Comparison of ENCODE assay signal across 11 mouse cellular contexts in genomic region chr11:68451282-68451735, GRCm38 (mm10). TPM values are rescaled to one million over a fixed set of nuclear protein-coding genes. Genes with fewer than 3 reads are reported as not detected.
DNase-seq lines count a peak whose midpoint lies in the region; ATAC-seq lines count a peak whose summit lies in the region.
"Had no signal": no experiment of that assay in that cellular context is flagged by ENCODE, and none has a peak within 500 bp of the region (broad histone marks: within the 10 kb centered on the region; RNA-seq: fewer than 3 reads in every experiment).

No protein-coding gene starts in this region.

- no peak for ATAC-seq in midbrain, embryonic 15.5 days (replicated peaks)
- no peak for ATAC-seq in midbrain, embryonic 13.5 days
- ATAC-seq in neural tube, embryonic 15.5 days (ENCODE audit: low FRiP score), result no peak

- peak; percentile 30 for DNase-seq in embryonic facial prominence, embryonic 10.5 days (ENCODE audit: low spot score)
- DNase-seq in limb, embryonic 10.5 days (ENCODE audit: low spot score), result no peak
- DNase-seq in thymus, postnatal 14 days, result peak; percentile 81
- DNase-seq in cerebellum, adult 9-11 months, result no peak
- DNase-seq in urinary bladder, postnatal 4 days (ENCODE audit: low spot score in 2 of 2), result no peak

- H3K4me3 ChIP-seq in midbrain, embryonic 15.5 days, result no peak overlapping the region
- no peak overlapping the region for H3K4me3 ChIP-seq in midbrain, embryonic 13.5 days (replicated peaks)
- no peak overlapping the region for H3K4me3 ChIP-seq in embryonic facial prominence, embryonic 10.5 days
- no peak overlapping the region for H3K4me3 ChIP-seq in limb, embryonic 10.5 days
- H3K4me3 ChIP-seq in neural tube, embryonic 15.5 days (replicated peaks), result no peak overlapping the region
- H3K4me3 ChIP-seq: embryonic facial prominence, embryonic 12.5 days; left cerebral cortex, adult 2 months; midbrain, embryonic 12.5 days had no signal

- 65% methylated on average over 10 of the region's 10 CpGs for WGBS in midbrain, embryonic 15.5 days
- 70% methylated on average over 10 of the region's 10 CpGs for WGBS in midbrain, embryonic 13.5 days
- 48% methylated on average over 10 of the region's 10 CpGs for WGBS in embryonic facial prominence, embryonic 10.5 days
- 67% methylated on average over 10 of the region's 10 CpGs for WGBS in limb, embryonic 10.5 days
- WGBS in neural tube, embryonic 15.5 days, result 69% methylated on average over 10 of the region's 10 CpGs

- 0 out of 2 replicates have a peak overlapping the region, but pooled peaks have one; percentile 13 for H3K27ac ChIP-seq in midbrain, embryonic 15.5 days
- H3K27ac ChIP-seq in midbrain, embryonic 13.5 days, result no peak overlapping the region
- H3K27ac ChIP-seq in embryonic facial prominence, embryonic 10.5 days (replicated peaks), result no peak overlapping the region
- peak overlapping the region; percentile 20; the same call in 1 of the 2 replicates for H3K27ac ChIP-seq in limb, embryonic 10.5 days
- H3K27ac ChIP-seq in neural tube, embryonic 15.5 days (replicated peaks), result no peak overlapping the region
- H3K27ac ChIP-seq: embryonic facial prominence, embryonic 12.5 days; left cerebral cortex, adult 2 months; midbrain, embryonic 12.5 days had no signal

- H3K9ac ChIP-seq in midbrain, embryonic 15.5 days, result no peak overlapping the region
- H3K9ac ChIP-seq in midbrain, embryonic 13.5 days (replicated peaks), result no peak overlapping the region
- no peak overlapping the region for H3K9ac ChIP-seq in neural tube, embryonic 15.5 days (replicated peaks)
- H3K9ac ChIP-seq: embryonic facial prominence, embryonic 12.5 days; midbrain, embryonic 12.5 days had no signal

- no peaks in the 10 kb centered on the region for H3K27me3 ChIP-seq in midbrain, embryonic 15.5 days (replicated peaks)
- H3K27me3 ChIP-seq in midbrain, embryonic 13.5 days, result no peaks in the 10 kb centered on the region
- H3K27me3 ChIP-seq in embryonic facial prominence, embryonic 10.5 days (replicated peaks; ENCODE audit: low read depth, poor library complexity, severe bottlenecking), result 0 out of 2 replicates have a peak, but pooled peaks cover 3% of the 10 kb centered on the region
- no peaks in the 10 kb centered on the region for H3K27me3 ChIP-seq in limb, embryonic 10.5 days (ENCODE audit: low read depth, poor library complexity, severe bottlenecking)
- no peaks in the 10 kb centered on the region for H3K27me3 ChIP-seq in neural tube, embryonic 15.5 days (replicated peaks)
- H3K27me3 ChIP-seq: midbrain, embryonic 12.5 days had no signal

- H3K4me2 ChIP-seq in midbrain, embryonic 15.5 days, result no peak overlapping the region
- H3K4me2 ChIP-seq in midbrain, embryonic 13.5 days (replicated peaks), result no peak overlapping the region
- no peak overlapping the region for H3K4me2 ChIP-seq in neural tube, embryonic 15.5 days
- H3K4me2 ChIP-seq: embryonic facial prominence, embryonic 12.5 days; midbrain, embryonic 12.5 days had no signal

- H3K36me3 ChIP-seq in midbrain, embryonic 15.5 days (replicated peaks), result no peaks in the 10 kb centered on the region
- no peaks in the 10 kb centered on the region for H3K36me3 ChIP-seq in midbrain, embryonic 13.5 days
- H3K36me3 ChIP-seq in embryonic facial prominence, embryonic 10.5 days (replicated peaks), result no peaks in the 10 kb centered on the region
- no peaks in the 10 kb centered on the region for H3K36me3 ChIP-seq in limb, embryonic 10.5 days
- H3K36me3 ChIP-seq in neural tube, embryonic 15.5 days, result no peaks in the 10 kb centered on the region
- H3K36me3 ChIP-seq: embryonic facial prominence, embryonic 12.5 days; midbrain, embryonic 12.5 days had no signal

- H3K9me3 ChIP-seq in midbrain, embryonic 15.5 days, result no peaks in the 10 kb centered on the region
- H3K9me3 ChIP-seq in midbrain, embryonic 13.5 days, result no peaks in the 10 kb centered on the region
- H3K9me3 ChIP-seq in embryonic facial prominence, embryonic 10.5 days, result no peaks in the 10 kb centered on the region
- H3K9me3 ChIP-seq in limb, embryonic 10.5 days (replicated peaks), result no peaks in the 10 kb centered on the region
- no peaks in the 10 kb centered on the region for H3K9me3 ChIP-seq in neural tube, embryonic 15.5 days (replicated peaks)
- H3K9me3 ChIP-seq: embryonic facial prominence, embryonic 12.5 days; midbrain, embryonic 12.5 days had no signal

- H3K4me1 ChIP-seq in midbrain, embryonic 15.5 days, result peaks cover 12% of the 10 kb centered on the region; the same call in 1 of the 2 replicates
- peaks cover 13% of the 10 kb centered on the region for H3K4me1 ChIP-seq in midbrain, embryonic 13.5 days (replicated peaks)
- peaks cover 23% of the 10 kb centered on the region for H3K4me1 ChIP-seq in embryonic facial prominence, embryonic 10.5 days
- peaks cover 15% of the 10 kb centered on the region for H3K4me1 ChIP-seq in limb, embryonic 10.5 days
- peaks cover 12% of the 10 kb centered on the region for H3K4me1 ChIP-seq in neural tube, embryonic 15.5 days

RNA-seq across cellular contexts. Expression of gene Pik3r5, which starts 19.4 kb away (rescaled TPM):
- polyA plus RNA-seq in midbrain, embryonic 15.5 days (2015; fragmentation: Nextera tagmentation; extraction: Ambion mirVana), result 0.10 and 0.43 TPM in 2 replicates
- polyA plus RNA-seq in midbrain, embryonic 13.5 days (2015; fragmentation: Nextera tagmentation; extraction: Ambion mirVana), result 0.24 and 0.50 TPM in 2 replicates
- 0.69 and 1.3 TPM in 2 replicates for polyA plus RNA-seq in embryonic facial prominence, embryonic 10.5 days (2016; fragmentation: Nextera tagmentation; extraction: Ambion mirVana)
- polyA plus RNA-seq in limb, embryonic 10.5 days (2016; fragmentation: Nextera tagmentation; extraction: Ambion mirVana), result 1.3 and 1.5 TPM in 2 replicates
- 0.72 and 2.0 TPM in 2 replicates for polyA plus RNA-seq in neural tube, embryonic 15.5 days (2015; fragmentation: Nextera tagmentation; extraction: Ambion mirVana)

RNA-seq across cellular contexts. Expression of gene Ntn1, which starts 50.7 kb away (rescaled TPM):
- 22.7 and 23.2 TPM in 2 replicates for polyA plus RNA-seq in midbrain, embryonic 15.5 days (2015; fragmentation: Nextera tagmentation; extraction: Ambion mirVana)
- 17.3 and 31.0 TPM in 2 replicates for polyA plus RNA-seq in midbrain, embryonic 13.5 days (2015; fragmentation: Nextera tagmentation; extraction: Ambion mirVana)
- 7.4 and 8.2 TPM in 2 replicates for polyA plus RNA-seq in embryonic facial prominence, embryonic 10.5 days (2016; fragmentation: Nextera tagmentation; extraction: Ambion mirVana)
- 4.8 and 7.7 TPM in 2 replicates for polyA plus RNA-seq in limb, embryonic 10.5 days (2016; fragmentation: Nextera tagmentation; extraction: Ambion mirVana)
- polyA plus RNA-seq in neural tube, embryonic 15.5 days (2015; fragmentation: Nextera tagmentation; extraction: Ambion mirVana), result 25.7 and 28.9 TPM in 2 replicates

RNA-seq across cellular contexts. Expression of gene Pik3r6, which starts 51.5 kb away (rescaled TPM):
- 2.1 and 2.6 TPM in 2 replicates for polyA plus RNA-seq in midbrain, embryonic 15.5 days (2015; fragmentation: Nextera tagmentation; extraction: Ambion mirVana)
- 1.5 and 2.0 TPM in 2 replicates for polyA plus RNA-seq in midbrain, embryonic 13.5 days (2015; fragmentation: Nextera tagmentation; extraction: Ambion mirVana)
- polyA plus RNA-seq in embryonic facial prominence, embryonic 10.5 days (2016; fragmentation: Nextera tagmentation; extraction: Ambion mirVana), result 1.7 and 1.8 TPM in 2 replicates
- polyA plus RNA-seq in limb, embryonic 10.5 days (2016; fragmentation: Nextera tagmentation; extraction: Ambion mirVana), result 1.9 and 2.7 TPM in 2 replicates
- polyA plus RNA-seq in neural tube, embryonic 15.5 days (2015; fragmentation: Nextera tagmentation; extraction: Ambion mirVana), result 1.9 and 3.0 TPM in 2 replicates

Comparison
In these comparisons a context has a peak if more than half of its experiments do, and no peak if none do; other contexts are left out.
1. H3K27ac ChIP-seq: peak in midbrain, embryonic 15.5 days (single experiment) and limb, embryonic 10.5 days (single experiment); none in midbrain, embryonic 13.5 days (single experiment), embryonic facial prominence, embryonic 10.5 days (single experiment) and neural tube, embryonic 15.5 days (single experiment).
2. DNase-seq: peak in embryonic facial prominence, embryonic 10.5 days (single experiment) and thymus, postnatal 14 days (single experiment); none in limb, embryonic 10.5 days (single experiment), cerebellum, adult 9-11 months (single experiment) and urinary bladder, postnatal 4 days (0 of 2).